Mouse (Mus musculus) macrophage (primary cell): ENCODE data around the gene Tmco5. TPM values are rescaled to one million over a fixed set of nuclear protein-coding genes. Genes with fewer than 3 reads are reported as not detected.

Source experiments
- H3K27ac ChIP-seq: fragments of 350-480 bp; formaldehyde crosslinking; 2 replicates; pipeline ENCODE4 v1.9.0; 2021
- H3K36me3 ChIP-seq: fragments of 350-480 bp; formaldehyde crosslinking; 2 replicates; pipeline ENCODE4 v1.9.0; 2021; ENCODE audit errors: inconsistent target
- H3K4me3 ChIP-seq: fragments of 350-480 bp; formaldehyde crosslinking; 2 replicates; pipeline ENCODE4 v1.9.0; 2021; ENCODE audit errors: inconsistent target
- H3K79me2 ChIP-seq: fragments of 350-480 bp; formaldehyde crosslinking; 2 replicates; pipeline ENCODE4 v1.9.0; 2021; ENCODE audit errors: inconsistent target
- whole genome bisulfite sequencing: methylation state at CpG from one replicate; pipeline ENCODE4 v1.1.7; 2026; ENCODE audit warnings: inconsistent platforms; ENCODE audit not compliant: missing documents; 5-methylcytosine and 5-hydroxymethylcytosine counted together
- polyA plus RNA-seq: library from polyadenylated mRNA; stranded (reverse); fragments of 250-400 nt; gene quantifications from 3 replicates; pipeline ENCODE4 v1.2.4, GENCODE M21; 2018; ENCODE audit warnings: inconsistent platforms
- total RNA-seq, 78 experiments: library from RNA; depleted of rRNA; stranded (reverse); fragments of 250-400 nt; gene quantifications; 1 replicate in 9 of 78; 2 replicates in 24 of 78; 3 replicates in 43 of 78; 4 replicates in 2 of 78; pipeline ENCODE4 v1.2.4; 2018; ENCODE audit warnings: inconsistent platforms in 56 of 78

Tmco5 gene
- not detected for total RNA-seq (2018; cell fraction: chromatin; rRNA removed)
- total RNA-seq (2018; cell fraction: cytosol; rRNA removed): not detected
- not detected for total RNA-seq (2018; cell fraction: nucleus; rRNA removed)
- not detected in 3 replicates for polyA plus RNA-seq

DNA sequence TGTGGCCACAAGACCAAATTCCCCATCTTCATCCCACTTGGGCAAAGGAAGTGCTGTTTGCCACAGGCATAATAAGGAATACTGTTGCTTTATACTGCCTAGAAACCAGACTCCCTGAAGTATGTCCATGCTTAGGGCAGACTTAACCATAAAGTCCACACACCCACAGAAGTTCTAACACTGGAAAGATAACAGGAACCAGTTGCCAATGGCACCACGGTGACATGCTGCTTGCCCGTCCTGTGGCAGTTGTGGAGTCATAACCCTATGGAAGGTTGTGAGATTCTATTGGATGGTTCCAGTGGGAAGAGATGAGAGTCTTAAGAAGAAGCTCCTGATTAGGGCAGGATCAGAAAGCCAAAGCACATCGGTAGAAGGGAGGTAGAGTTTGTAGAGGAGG, at the start of gene Tmco5:
Gene Tmco5 (plus strand): TSS at position 301 of the 400 bp plus-strand sequence.
- Histone ChIP-seq H3K27ac (no peak within 1 kb of the TSS), H3K4me3 (no peak within 1 kb of the TSS), H3K79me2 (no peaks in the 10 kb centered on the region), H3K36me3 (no peaks in the 10 kb centered on the region)
- 94% methylated on average over 3 of the region's 3 CpGs for WGBS

DNA sequence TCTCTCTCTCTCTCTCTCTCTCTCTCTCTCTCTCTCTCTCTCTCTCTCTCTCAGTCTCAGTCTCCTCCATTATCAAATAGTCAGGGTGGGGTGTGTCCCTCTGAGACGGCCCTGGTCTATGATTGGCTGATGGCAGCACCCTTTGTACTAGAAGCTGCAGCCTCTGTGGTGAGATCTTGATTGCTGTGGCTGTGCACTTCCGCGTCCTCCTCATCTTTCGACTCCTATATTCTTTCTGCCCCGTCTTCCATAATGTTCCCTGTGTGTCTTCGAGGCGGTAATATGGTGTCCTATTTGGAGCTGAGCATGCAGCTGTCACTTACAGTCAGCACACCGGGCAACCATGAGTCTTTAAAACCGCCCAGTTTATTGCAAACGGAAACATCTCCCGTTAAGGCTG, 46.6 kb upstream of the Tmco5 start:
- H3K4me3 ChIP-seq: no peak overlapping the region
- H3K36me3 ChIP-seq: no peaks in the 10 kb centered on the region
- no peak overlapping the region for H3K27ac ChIP-seq
- 83% methylated on average over 11 of the region's 11 CpGs for WGBS
- no peaks in the 10 kb centered on the region for H3K79me2 ChIP-seq

DNA sequence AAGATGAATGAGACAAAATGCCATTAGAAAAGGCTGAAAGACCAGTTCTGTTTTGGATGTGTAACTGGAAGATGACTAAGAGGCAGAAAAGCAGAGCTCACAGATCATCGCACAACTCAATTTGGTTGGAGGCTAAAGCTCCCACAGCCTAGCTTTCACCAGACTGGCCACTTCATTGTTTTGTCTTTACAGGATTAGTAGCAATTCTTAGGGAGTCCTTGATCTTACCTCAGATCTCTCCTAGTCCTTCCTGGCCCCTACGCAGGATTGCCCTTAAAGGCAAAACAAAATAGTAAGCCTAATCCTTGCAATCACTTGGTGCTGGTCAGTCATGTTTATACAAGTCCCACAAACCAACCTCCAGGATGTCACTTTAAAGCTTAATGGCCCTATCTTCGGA, 40.7 kb upstream of the Tmco5 start:
- Histone ChIP-seq H3K79me2 (no peaks in the 10 kb centered on the region), H3K36me3 (no peaks in the 10 kb centered on the region), H3K4me3 (no peak overlapping the region), H3K27ac (no peak overlapping the region)
- 58% methylated on average over 3 of the region's 3 CpGs for WGBS

DNA sequence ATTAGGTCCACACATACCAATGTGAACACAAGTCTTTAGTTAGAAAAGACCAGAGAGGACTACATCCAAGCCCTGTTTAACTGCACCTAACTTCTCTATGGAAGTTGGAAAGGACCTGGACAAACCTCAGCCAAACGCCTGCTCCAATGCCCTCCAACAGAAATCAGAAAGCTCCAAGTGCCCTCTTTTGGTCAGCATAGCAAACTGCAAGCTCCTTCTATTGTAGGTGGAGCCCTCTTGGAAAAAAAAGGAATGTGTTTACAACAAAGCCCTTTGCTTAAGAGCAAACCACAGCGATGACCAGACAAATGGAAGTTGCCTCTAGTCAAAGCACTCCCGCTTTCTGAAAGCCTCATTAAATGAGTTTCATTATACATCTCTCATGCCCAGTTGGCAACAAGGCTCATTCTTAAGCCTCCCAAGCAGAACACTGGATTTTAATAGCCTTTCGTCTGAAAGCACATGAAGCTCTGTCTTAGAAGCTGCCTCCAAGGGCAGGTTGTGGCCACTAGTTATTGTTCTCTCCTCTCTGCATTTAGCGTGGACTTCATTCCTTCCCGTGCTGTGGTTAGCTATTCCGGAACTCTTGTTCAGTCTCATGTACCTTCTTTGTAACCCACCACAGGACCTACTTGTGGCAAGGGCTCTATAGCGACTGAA, 39.8 kb upstream of the Tmco5 start:
- WGBS: 28% methylated on average over 8 of the region's 8 CpGs
- no peak overlapping the region for H3K27ac ChIP-seq
- H3K79me2 ChIP-seq: no peaks in the 10 kb centered on the region

DNA sequence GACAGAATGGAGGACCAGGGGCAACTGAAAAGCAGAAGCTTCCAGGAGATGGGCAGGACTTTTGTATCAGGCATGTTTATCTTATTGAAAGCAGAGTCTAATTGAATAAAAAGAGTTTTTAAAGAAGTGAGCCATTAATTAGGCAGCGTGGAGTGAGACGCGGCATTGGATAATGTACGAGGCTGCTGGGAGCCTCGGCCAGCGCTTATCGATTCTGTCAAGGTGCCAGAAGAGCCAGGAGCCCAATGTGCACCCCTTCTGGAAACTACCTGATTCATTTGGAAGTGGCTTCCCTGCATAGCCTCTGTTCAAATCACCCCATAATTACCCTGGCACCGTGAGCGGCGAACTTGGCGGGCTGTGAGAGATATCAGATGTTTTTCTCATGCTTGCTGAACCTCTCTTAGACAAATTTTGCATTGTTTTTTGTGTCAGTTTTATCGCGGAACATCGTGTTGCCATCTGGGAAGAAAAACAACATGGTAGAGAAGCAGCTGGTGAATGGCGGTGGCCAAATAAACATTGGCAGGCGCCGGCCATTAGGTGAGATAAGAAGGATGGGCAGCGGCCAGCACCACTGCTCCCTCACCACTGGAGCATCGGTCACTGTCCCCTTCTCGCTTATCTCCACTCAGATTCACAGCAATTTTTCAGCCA, 28.4 kb upstream of the Tmco5 start:
- Histone ChIP-seq H3K4me3 (no peak overlapping the region), H3K79me2 (no peaks in the 10 kb centered on the region), H3K36me3 (no peaks in the 10 kb centered on the region), H3K27ac (no peak overlapping the region)
- WGBS: 94% methylated on average over 20 of the region's 20 CpGs

More for the DNA sequence above, 39.8 kb upstream of the Tmco5 start:
- H3K36me3 ChIP-seq: no peaks in the 10 kb centered on the region
- no peak overlapping the region for H3K4me3 ChIP-seq

DNA sequence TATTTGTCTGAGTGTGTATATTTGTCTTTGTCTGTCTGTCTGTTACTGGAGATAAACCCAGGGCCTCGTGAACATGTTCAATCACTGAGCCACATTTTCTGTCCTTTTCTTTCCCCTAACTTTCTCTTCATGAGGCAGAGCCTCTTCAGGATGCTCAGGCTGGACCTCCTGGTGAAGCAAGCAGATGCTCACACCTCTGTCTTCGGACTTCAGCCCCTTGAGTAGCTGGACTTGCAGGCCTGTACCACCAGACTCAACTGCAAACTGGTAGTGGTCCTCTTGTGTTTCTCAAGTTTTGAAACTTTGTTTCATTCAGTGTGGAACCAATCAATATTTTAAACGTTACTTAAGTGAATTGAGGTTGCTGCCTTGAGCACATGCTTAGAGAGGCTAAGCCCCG, 27.1 kb upstream of the Tmco5 start:
- Histone ChIP-seq H3K4me3 (no peak overlapping the region), H3K36me3 (no peaks in the 10 kb centered on the region), H3K79me2 (no peaks in the 10 kb centered on the region), H3K27ac (no peak overlapping the region)
- WGBS: 83% methylated on average over 4 of the region's 4 CpGs

DNA sequence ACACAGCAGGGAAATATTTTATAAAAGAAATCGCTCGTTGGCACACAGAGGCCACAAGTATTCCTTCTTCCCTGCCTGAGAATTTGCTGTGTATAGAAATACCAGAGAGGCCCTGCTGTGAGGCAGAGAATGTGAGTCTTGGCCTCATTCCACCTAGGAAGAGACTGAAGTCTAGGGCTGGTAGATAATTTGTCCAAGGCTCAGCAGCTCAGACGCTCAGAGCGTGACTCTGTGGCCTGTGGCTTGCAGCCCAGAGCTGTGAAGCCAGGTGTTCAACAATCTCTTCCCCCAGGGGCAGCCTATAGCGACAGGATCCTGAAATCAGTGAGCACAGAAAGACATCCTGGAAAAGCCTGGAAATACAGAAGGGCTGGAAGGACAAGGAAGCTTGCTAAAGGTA, 26.2 kb upstream of the Tmco5 start:
- WGBS: 60% methylated on average over 5 of the region's 5 CpGs
- Histone ChIP-seq H3K36me3 (no peaks in the 10 kb centered on the region), H3K27ac (no peak overlapping the region), H3K79me2 (no peaks in the 10 kb centered on the region), H3K4me3 (no peak overlapping the region)

DNA sequence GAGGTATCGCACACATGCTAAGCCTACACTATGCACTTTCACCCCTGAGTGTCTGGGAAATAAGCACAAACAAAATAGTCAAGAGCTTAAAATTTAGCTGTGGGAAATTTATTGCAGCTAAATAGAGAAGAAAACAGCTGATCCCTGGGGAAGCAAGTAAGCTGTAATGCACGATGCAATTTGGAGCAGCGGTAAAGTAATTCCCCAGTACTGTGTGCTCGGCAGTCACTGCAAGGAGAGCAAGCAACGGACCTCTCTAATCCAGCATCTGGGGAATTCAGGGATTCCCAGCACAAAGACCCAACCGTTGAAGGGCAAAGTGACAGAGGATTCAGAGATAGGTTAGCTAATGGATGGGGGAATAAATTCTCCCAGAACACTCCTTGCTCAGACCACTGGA, 19.8 kb upstream of the Tmco5 start:
- no peaks in the 10 kb centered on the region for H3K36me3 ChIP-seq
- no peaks in the 10 kb centered on the region for H3K79me2 ChIP-seq
- no peak overlapping the region for H3K4me3 ChIP-seq
- H3K27ac ChIP-seq: no peak overlapping the region
- WGBS: 88% methylated on average over 6 of the region's 6 CpGs

DNA sequence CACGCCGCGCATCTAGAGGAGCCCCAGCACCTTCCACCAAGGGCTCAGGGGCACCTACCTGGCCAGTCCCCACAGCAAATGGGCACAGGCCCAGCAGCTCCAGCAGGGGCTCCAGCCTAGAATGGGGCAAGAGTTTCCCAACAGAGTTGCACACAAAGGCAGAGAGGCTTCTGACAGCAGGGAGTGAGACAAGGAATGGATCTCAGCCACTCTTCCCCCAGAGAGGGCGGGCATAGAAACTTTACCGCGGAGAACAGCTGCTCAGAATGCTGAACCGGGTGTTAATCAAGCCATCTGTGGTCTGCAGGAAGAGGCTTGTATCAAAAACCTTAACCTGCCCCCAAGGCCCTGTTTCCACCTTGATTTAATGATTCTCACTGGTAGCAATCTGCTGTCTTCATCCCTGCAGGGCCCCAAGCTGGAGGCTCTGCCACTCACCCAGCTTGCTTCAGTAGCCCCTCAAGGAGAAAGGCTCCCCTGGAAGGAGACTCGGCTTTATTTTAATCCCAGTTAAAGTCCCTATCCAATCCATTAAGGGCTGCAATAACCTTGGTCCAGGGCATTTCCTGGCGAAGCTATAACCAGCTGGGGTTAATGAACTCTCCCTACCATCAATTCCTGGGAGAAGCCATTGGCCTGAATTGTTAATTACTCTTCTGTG, 1.4 kb upstream of the Tmco5 start:
- 74% methylated on average over 9 of the region's 9 CpGs for WGBS
- H3K36me3 ChIP-seq: no peaks in the 10 kb centered on the region
- H3K4me3 ChIP-seq: no peak overlapping the region
- H3K27ac ChIP-seq: no peak overlapping the region
- H3K79me2 ChIP-seq: no peaks in the 10 kb centered on the region

DNA sequence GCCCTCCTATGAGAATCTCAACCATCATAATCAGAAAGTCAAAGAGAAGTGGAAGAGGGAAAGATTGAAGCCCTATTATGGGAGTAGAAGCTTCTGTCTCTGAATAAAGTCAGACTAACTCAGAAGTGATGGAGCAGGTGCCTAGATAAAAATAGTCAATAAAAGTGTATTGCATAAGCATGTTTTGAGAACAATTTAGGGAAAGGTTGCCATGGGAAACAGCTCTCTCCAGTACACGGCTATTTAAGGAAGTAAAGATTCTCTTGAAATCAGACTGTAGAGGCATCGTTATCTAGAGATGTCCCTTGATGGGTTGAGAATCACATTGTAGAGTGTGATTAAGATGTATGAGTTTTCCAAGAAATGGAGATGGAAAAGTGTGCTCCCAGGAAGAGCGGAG, 1.2 kb downstream of the Tmco5 start:
- no peaks in the 10 kb centered on the region for H3K79me2 ChIP-seq
- H3K4me3 ChIP-seq: no peak overlapping the region
- no peaks in the 10 kb centered on the region for H3K36me3 ChIP-seq
- H3K27ac ChIP-seq: no peak overlapping the region
- 58% methylated on average over 3 of the region's 3 CpGs for WGBS

DNA sequence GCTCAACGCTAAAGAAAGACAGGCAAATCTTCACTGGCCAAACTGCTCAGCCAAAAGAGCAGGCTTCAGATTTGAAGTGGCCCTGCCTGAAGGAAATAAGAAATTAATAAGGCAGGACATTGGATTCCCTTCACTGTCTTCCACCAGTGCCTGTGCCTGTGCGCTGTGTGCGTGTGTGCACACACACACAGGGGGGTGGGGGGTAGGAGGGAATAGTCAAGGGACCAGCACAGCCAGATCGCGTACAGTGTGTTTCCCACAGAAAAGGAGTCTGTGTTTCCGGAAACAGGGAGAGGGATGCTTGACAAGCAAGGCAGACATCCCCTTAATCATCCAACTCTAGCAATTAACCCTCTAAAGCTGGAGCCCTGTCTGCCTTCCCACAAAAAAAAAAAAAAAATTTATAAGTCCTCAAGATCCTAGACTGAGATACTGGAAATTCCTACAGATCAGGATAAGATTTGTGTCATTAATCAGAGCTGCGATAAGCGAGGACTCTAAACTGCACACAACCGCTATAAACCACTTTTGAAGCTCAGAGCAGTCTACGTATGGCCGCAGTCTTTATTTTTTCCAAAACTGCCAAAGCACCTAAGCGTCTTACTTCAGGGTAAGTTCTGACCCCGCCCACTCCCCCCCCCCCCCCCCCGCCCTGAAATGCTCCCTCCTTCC, 15.0 kb downstream of the Tmco5 start:
- Histone ChIP-seq H3K36me3 (no peaks in the 10 kb centered on the region), H3K79me2 (no peaks in the 10 kb centered on the region), H3K27ac (no peak overlapping the region), H3K4me3 (no peak overlapping the region)
- WGBS: 48% methylated on average over 9 of the region's 14 CpGs

DNA sequence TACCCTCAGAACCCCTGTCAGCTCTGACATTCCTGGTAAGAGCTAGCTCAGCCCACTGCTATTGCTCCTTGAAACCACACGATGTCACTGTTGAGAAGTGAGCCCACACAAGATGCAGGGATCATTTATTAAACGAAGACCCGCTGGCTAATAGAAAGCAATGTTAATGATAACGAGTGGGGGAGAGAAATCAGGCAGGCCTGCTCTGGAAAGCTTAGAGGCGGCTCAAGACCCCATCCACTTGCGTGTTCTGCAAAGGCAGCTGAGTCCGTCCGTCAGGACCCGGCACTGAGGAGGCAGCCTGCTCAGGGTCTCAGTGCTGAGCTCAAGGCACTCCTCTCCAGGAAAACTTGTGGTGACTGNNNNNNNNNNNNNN, 15.5 kb downstream of the Tmco5 start:
- Histone ChIP-seq H3K4me3 (no peak overlapping the region), H3K36me3 (no peaks in the 10 kb centered on the region), H3K79me2 (no peaks in the 10 kb centered on the region), H3K27ac (no peak overlapping the region)
- WGBS: 8% methylated on average over 9 of the region's 9 CpGs

DNA sequence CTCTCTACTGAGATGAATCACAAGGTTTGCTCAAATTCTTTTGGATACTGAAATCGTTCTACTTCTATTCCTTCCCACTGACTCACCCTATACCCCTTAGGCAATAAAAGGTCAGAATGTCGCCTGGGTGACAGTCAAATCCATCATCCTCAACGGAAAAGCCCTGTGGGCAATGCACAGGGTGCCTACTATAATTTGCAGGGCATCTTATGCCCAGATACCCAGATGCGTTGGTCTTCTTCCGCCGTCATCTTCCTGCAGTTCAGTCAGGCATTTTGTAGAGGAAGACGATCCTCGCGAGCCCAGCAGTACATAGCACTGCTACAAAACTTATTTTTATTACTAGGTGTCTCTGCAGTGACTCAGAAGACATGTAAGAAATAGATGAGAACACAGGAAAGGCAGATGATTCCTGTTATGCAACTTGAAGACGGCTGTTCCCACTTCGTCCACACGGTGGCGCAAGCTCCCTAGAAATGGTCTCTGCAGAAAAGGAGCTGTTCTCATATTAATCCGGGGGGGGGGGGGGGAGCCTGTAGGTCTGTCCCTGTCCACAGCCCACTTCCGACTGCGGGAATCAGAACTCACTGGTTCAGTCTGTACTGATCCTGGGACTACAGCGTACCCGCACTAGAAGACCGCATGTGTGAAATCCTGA, 21.3 kb downstream of the Tmco5 start:
- WGBS: 10% methylated on average over 19 of the region's 19 CpGs
- Histone ChIP-seq H3K27ac (peak overlapping the region; percentile 60), H3K4me3 (peak overlapping the region; percentile 7; the same call in 1 of the 2 replicates), H3K79me2 (no peaks in the 10 kb centered on the region), H3K36me3 (no peaks in the 10 kb centered on the region)

DNA sequence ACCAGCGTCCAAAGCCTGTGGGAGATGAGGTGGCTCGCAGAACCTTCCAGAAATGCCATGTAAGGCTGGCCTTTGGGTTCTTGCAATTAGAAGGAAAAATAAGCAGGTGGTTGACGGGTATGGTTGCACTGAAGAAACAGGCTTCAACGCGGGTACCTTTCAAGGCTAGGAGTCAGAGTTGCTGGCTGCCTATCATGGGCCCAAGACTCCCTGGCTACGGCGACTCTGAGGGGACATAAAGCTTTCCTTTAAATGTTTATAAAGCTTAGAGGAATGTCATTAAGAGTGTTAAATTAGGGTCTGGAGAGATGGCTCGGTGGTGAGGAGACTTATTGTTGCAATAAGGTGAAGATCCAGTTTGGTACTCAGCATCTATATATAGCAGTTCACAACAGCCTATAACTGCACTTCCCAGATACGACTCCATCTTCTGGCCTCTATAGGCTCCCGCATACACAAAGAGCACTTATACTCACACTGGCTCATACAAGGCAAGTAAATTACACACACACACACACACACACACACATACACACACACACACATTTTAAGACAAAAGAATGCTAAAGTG, 21.9 kb downstream of the Tmco5 start:
- Histone ChIP-seq H3K27ac (peak overlapping the region; percentile 60), H3K36me3 (no peaks in the 10 kb centered on the region), H3K79me2 (no peaks in the 10 kb centered on the region), H3K4me3 (peak overlapping the region; percentile 7; the same call in 1 of the 2 replicates)
- WGBS: 41% methylated on average over 10 of the region's 10 CpGs
